Mouse (Mus musculus) hindbrain, embryonic 11.5 days (tissue): ENCODE results near the gene Cebpb. TPM values are rescaled to one million over a fixed set of nuclear protein-coding genes. Genes with fewer than 3 reads are reported as not detected.

ENCODE experiments used
- ATAC-seq: fragments of 200-750 bp; cut with Nextera tagmentation; 2 replicates; pipeline ENCODE4 v1.8.0; 2017; ENCODE audit warnings: mild to moderate bottlenecking, moderate TSS enrichment, moderate library complexity; ENCODE audit not compliant: low FRiP score
- DNase-seq: peaks from one replicate; pipeline ENCODE4 v3.0.0-alpha.2; 2015; ENCODE audit warnings: low spot score
- H3K27ac ChIP-seq: fragments of 300-500 bp; sonication (generic); 2 replicates; pipeline ENCODE4 v1.5.1; 2014; ENCODE audit warnings: mild to moderate bottlenecking, low read depth, low read length
- H3K27me3 ChIP-seq: fragments of 300-500 bp; sonication (generic); 2 replicates; pipeline ENCODE4 v1.6.1; 2014; ENCODE audit warnings: mild to moderate bottlenecking, low read length, moderate library complexity, mixed read lengths; ENCODE audit not compliant: control insufficient read depth, insufficient read depth
- H3K36me3 ChIP-seq: fragments of 300-500 bp; sonication (generic); 2 replicates; pipeline ENCODE4 v1.6.1; 2014; ENCODE audit warnings: mild to moderate bottlenecking, low read length, moderate library complexity, mixed read lengths; ENCODE audit not compliant: control insufficient read depth, insufficient read depth
- H3K4me1 ChIP-seq: fragments of 300-500 bp; sonication (generic); replicated peaks from 2 replicates; pipeline ENCODE4 v1.6.1; 2014; ENCODE audit warnings: low read length, mixed read lengths; ENCODE audit not compliant: control insufficient read depth, insufficient read depth
- H3K4me2 ChIP-seq: fragments of 300-500 bp; sonication (generic); replicated peaks from 2 replicates; pipeline ENCODE4 v1.6.1; 2014; ENCODE audit warnings: mild to moderate bottlenecking, low read depth, low read length
- H3K4me3 ChIP-seq: fragments of 300-500 bp; sonication (generic); 2 replicates; pipeline ENCODE4 v1.5.1; 2014; ENCODE audit warnings: low read depth, low read length
- H3K9ac ChIP-seq: fragments of 300-500 bp; sonication (generic); 2 replicates; pipeline ENCODE4 v1.6.1; 2014; ENCODE audit warnings: low read depth, low read length
- H3K9me3 ChIP-seq: fragments of 300-500 bp; sonication (generic); 2 replicates; pipeline ENCODE4 v1.6.1; 2016; ENCODE audit warnings: low read length; ENCODE audit not compliant: control insufficient read depth
- WGBS: fragments of 180-500 bp; shearing (Covaris S2); extraction: QIAGEN DNeasy Blood & Tissue Kit; methylation state at CpG from one replicate; pipeline ENCODE4 v1.1.7; 2014; 5-methylcytosine and 5-hydroxymethylcytosine counted together
- polyA plus RNA-seq: library from polyadenylated mRNA; unstranded; fragments of >200 nt; fragmentation: Nextera tagmentation; extraction: Ambion mirVana; gene quantifications from 2 replicates; pipeline ENCODE4 v1.2.1, GENCODE M21; 2014

The Cebpb gene
- polyA plus RNA-seq, 1 experiment from 2014 or later = 1.5 TPM

DNA sequence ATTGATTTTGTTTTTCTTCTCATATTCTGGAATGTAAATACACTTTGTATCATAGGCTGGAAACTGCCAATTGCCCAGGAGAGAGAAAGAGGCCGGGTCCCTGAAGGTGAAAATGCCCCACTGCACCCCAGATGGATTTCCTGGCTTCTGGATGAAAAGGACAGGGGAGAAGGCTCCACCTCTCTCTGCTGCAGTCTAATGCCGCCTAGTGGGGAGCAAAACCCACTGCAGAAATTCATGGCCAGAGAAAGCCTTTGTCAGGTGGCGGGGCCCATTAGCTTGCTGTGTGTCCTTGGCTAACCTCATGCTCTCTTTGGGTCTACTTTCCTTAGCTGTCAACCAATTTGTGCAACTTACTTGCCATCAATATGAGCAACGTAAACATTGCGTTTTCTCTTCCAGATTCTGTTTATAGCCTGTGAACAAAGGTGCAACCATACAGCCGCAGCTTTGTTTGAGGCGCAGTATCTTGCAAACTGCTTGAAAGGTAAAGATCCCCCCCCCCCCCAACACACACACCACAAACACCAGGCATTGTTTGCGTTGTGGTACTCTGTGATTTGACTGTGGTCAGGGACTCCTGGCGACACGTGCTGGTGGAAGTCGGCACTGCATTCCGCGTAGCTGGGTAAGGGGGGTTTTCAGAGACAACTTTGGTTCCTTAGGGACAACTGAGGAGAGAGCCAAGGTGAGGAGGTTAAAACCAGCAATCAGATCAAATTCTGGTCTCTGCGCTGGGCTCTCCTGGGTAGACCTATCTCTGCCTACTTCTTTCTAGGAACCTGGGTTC is 13.4 kb upstream of the Cebpb start:
- no peak overlapping the region for H3K4me3 ChIP-seq
- H3K27me3 ChIP-seq = no peaks in the 10 kb centered on the region
- no peaks in the 10 kb centered on the region for H3K9me3 ChIP-seq
- 0 out of 2 replicates have a peak, but pooled peaks cover 3% of the 10 kb centered on the region for H3K4me1 ChIP-seq
- 40% methylated on average over 14 of the region's 14 CpGs for WGBS
- peak; percentile 58 for DNase-seq
- H3K36me3 ChIP-seq = no peaks in the 10 kb centered on the region
- no peak overlapping the region for H3K4me2 ChIP-seq
- no peak for ATAC-seq
- H3K27ac ChIP-seq = no peak overlapping the region
- H3K9ac ChIP-seq = no peak overlapping the region

GRCm38 (mm10) chr2:167678600-167678999 is 10.1 kb upstream of the Cebpb start:
- H3K4me3 ChIP-seq = no peak overlapping the region
- H3K9me3 ChIP-seq = no peaks in the 10 kb centered on the region
- no peak for DNase-seq
- no peak overlapping the region for H3K9ac ChIP-seq
- no peaks in the 10 kb centered on the region; the same call in 1 of the 2 replicates for H3K27me3 ChIP-seq
- H3K27ac ChIP-seq = no peak overlapping the region
- WGBS = 46% methylated on average over 5 of the region's 5 CpGs
- H3K4me1 ChIP-seq = no peaks in the 10 kb centered on the region
- ATAC-seq = no peak
- H3K36me3 ChIP-seq = no peaks in the 10 kb centered on the region
- H3K4me2 ChIP-seq = no peak overlapping the region

GRCm38 (mm10) chr2:167679902-167680430 is 8.7 kb upstream of the Cebpb start:
- Histone ChIP-seq H3K4me2 (no peak overlapping the region), H3K4me3 (no peak overlapping the region), H3K9ac (no peak overlapping the region), H3K27ac (no peak overlapping the region), H3K27me3 (no peaks in the 10 kb centered on the region; the same call in 1 of the 2 replicates), H3K36me3 (no peaks in the 10 kb centered on the region), H3K4me1 (no peaks in the 10 kb centered on the region), H3K9me3 (no peaks in the 10 kb centered on the region)
- 3% methylated on average over 13 of the region's 13 CpGs for WGBS
- peak; percentile 88 for DNase-seq
- peak; percentile 72 for ATAC-seq

GRCm38 (mm10) chr2:167680657-167681056 is 8.1 kb upstream of the Cebpb start:
- 58% methylated on average over 5 of the region's 5 CpGs for WGBS
- Histone ChIP-seq H3K27ac (no peak overlapping the region), H3K4me2 (no peak overlapping the region), H3K4me3 (no peak overlapping the region), H3K9ac (no peak overlapping the region), H3K9me3 (no peaks in the 10 kb centered on the region), H3K27me3 (no peaks in the 10 kb centered on the region; the same call in 1 of the 2 replicates), H3K36me3 (no peaks in the 10 kb centered on the region), H3K4me1 (no peaks in the 10 kb centered on the region)
- no peak for ATAC-seq
- DNase-seq = peak; percentile 70

DNA sequence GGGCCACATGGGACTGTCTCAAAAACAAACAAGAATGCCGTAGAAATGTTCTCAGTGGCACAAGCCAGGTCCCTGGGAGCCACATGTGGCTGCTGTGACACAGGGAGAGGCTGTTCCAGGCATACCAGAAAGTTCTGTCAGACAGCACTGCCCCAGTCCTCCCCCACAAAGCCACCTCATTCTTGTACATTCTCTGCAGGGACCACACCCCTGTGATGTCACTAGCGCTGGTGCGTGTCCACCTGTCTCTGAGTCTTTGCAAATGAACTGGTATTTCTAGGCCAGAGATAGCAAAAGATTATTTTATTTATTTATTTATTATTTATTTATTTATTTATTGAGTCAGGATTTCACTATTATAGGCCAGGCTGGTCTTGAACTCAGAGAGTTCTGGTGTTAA is 5.0 kb upstream of the Cebpb start:
- H3K4me2 ChIP-seq = no peak overlapping the region
- no peaks in the 10 kb centered on the region for H3K9me3 ChIP-seq
- no peak for DNase-seq
- H3K9ac ChIP-seq = no peak overlapping the region
- 75% methylated on average over 3 of the region's 3 CpGs for WGBS
- no peak overlapping the region for H3K4me3 ChIP-seq
- H3K4me1 ChIP-seq = no peaks in the 10 kb centered on the region
- H3K36me3 ChIP-seq = no peaks in the 10 kb centered on the region
- ATAC-seq = no peak
- H3K27me3 ChIP-seq = peaks cover 18% of the 10 kb centered on the region
- no peak overlapping the region for H3K27ac ChIP-seq

DNA sequence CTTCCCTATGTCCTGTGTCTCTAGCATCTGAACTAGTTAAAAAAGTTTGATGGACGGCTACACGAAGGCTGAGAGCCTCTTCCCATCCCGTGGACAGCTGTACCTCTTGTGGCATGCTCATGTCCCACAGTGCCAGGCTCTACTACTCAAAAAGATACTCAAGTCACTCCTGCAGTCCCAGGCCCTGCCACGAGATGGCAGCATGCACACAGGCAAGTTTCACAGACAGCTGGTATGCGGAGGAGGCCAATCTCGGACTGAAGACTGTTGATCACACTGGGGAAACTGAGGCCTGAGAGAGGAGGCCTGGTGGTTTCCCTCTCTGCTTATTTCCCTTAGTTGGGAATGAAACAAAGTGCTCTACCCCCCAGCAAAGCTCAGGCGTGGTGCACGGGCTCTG is 3.6 kb upstream of the Cebpb start:
- no peak overlapping the region for H3K4me2 ChIP-seq
- no peaks in the 10 kb centered on the region for H3K9me3 ChIP-seq
- ATAC-seq = no peak
- H3K4me1 ChIP-seq = peaks cover 4% of the 10 kb centered on the region; the same call in 1 of the 2 replicates
- 8% methylated on average over 8 of the region's 8 CpGs for WGBS
- H3K27me3 ChIP-seq = peaks cover 30% of the 10 kb centered on the region
- peak; percentile 98 for DNase-seq
- no peak overlapping the region for H3K4me3 ChIP-seq
- H3K9ac ChIP-seq = no peak overlapping the region
- no peak overlapping the region for H3K27ac ChIP-seq
- no peaks in the 10 kb centered on the region for H3K36me3 ChIP-seq

DNA sequence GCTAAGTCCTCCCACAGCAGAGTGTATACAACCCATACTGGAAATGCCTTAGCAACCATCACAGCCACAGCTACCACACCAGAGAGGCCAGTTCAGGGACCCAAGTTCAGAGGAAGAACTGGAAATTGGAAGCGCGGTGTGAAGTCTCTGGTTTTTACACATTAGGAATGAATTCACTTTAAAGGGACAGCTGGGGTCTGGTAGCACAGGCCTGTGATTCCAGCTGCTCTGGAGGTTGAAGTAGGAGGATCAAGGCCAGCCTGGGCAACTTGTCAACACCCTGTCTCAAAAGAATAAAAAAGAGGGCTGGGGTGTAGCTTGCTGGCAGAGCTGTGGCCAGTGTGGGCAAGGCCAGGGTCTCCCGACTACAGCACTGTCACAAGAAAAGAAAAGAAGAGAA is 2.9 kb upstream of the Cebpb start:
- 78% methylated on average over 3 of the region's 3 CpGs for WGBS
- H3K27me3 ChIP-seq = peaks cover 36% of the 10 kb centered on the region

DNA sequence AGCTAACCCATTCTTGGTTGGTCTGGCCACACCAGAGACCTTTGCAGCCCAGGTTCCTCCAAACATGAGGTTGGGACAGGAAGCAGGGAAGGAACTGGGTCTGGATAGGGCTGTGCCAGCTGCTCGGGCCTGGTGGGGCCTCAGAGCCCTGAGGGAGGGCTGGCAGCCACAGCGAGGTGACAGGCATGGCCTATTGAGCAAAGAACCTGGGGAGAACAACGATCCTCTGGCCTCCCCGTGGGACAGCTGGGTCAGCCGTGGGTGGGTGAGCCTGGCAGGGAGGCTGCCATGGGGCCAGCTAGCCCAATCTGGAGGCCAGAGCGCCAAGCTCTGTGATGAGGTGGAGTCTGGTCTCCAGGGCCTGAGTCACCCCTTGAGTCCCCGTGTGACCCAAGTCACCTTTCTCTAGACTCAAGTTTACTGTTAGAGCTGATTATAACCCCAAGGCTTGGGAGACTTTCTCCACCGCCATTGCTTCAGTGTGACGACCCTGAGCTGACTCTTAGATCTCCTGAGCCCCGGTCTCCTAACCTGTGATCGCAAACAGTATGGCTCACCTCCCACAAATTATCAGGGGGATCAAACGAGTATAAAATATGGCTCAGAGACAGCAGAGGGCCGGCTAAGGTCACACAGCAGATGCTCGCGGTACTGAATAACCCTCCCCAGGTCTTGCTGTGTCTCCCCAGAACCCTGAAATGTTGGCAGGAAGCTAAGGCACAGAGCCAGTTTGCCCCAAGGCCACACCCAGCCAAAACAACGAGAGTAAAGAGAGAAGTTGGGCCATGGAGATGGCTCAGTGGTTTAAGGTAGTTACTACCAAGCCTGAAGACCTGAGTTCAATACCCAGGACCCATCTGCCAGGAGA is 2.1 kb upstream of the Cebpb start:
- H3K27me3 ChIP-seq = peaks cover 39% of the 10 kb centered on the region
- DNase-seq = no peak
- H3K4me1 ChIP-seq = peaks cover 4% of the 10 kb centered on the region; the same call in 1 of the 2 replicates
- no peak overlapping the region for H3K4me2 ChIP-seq
- no peaks in the 10 kb centered on the region for H3K9me3 ChIP-seq
- H3K27ac ChIP-seq = no peak overlapping the region
- H3K36me3 ChIP-seq = no peaks in the 10 kb centered on the region
- ATAC-seq = no peak
- 81% methylated on average over 16 of the region's 16 CpGs for WGBS
- no peak overlapping the region for H3K9ac ChIP-seq
- no peak overlapping the region for H3K4me3 ChIP-seq

More for the DNA sequence above, 2.9 kb upstream of the Cebpb start:
- Histone ChIP-seq H3K36me3 (no peaks in the 10 kb centered on the region), H3K4me2 (no peak overlapping the region), H3K9ac (no peak overlapping the region), H3K4me1 (peaks cover 4% of the 10 kb centered on the region; the same call in 1 of the 2 replicates), H3K4me3 (no peak overlapping the region), H3K9me3 (no peaks in the 10 kb centered on the region), H3K27ac (no peak overlapping the region)
- DNase-seq (no peak), ATAC-seq (no peak)
